Mouse (Mus musculus): Measurements from ENCODE around the gene Taf4.

GRCm38 (mm10) chr2:179872724-179873123 lies 103.7 kb downstream of the Taf4 start:
- no peak for TF ChIP-seq POLR2A (IDR thresholded peaks at IDR 0.05; ENCODE audit: insufficient read depth, low read depth, low read length)
- TF ChIP-seq CTCF (IDR thresholded peaks at IDR 0.05; ENCODE audit: insufficient read depth, low read depth, low read length), result no peak
